Mouse (Mus musculus) lung, embryonic 15.5 days (tissue): ENCODE measurements around the gene Gstm6. TPM values are rescaled to one million over a fixed set of nuclear protein-coding genes. Genes with fewer than 3 reads are reported as not detected.

Experiments
- polyA plus RNA-seq: library from polyadenylated mRNA; unstranded; fragments of >200 nt; fragmentation: Nextera tagmentation; extraction: Ambion mirVana; gene quantifications from 2 replicates; pipeline ENCODE4 v1.2.1, GENCODE M21; 2015

Gstm6 gene
- polyA plus RNA-seq, 1 experiment from 2014 or later: 4.9 TPM

Other genes starting within 250 kb of the Gstm6 start
- 83.3 and 88.4 TPM in 2 replicates for gene Ahcyl1, start 247.2 kb downstream of the Gstm6 start, polyA plus RNA-seq
- 9.0 and 10.3 TPM in 2 replicates for gene Csf1, start 183.3 kb downstream of the Gstm6 start, polyA plus RNA-seq
- gene Eps8l3, start 66.5 kb downstream of the Gstm6 start, polyA plus RNA-seq: not detected in 2 replicates
- 116 and 127 TPM in 2 replicates for gene Gstm5, start 47.9 kb downstream of the Gstm6 start, polyA plus RNA-seq
- 12.2 and 12.7 TPM in 2 replicates for gene Gstm7, start 11.9 kb downstream of the Gstm6 start, polyA plus RNA-seq
- gene Gstm3, start 25.5 kb upstream of the Gstm6 start, polyA plus RNA-seq: 0.13 and 0.22 TPM in 2 replicates
- gene Gstm2, start 42.7 kb upstream of the Gstm6 start, polyA plus RNA-seq: 138 and 145 TPM in 2 replicates
- 62.7 and 66.4 TPM in 2 replicates for gene Gstm1, start 74.2 kb upstream of the Gstm6 start, polyA plus RNA-seq
- 16.7 TPM in 2 replicates for gene Gstm4, start 101.1 kb upstream of the Gstm6 start, polyA plus RNA-seq
- gene Ampd2, start 142.9 kb upstream of the Gstm6 start, polyA plus RNA-seq: 38.1 and 38.4 TPM in 2 replicates
- gene Gnat2, start 149.0 kb upstream of the Gstm6 start, polyA plus RNA-seq: 0.48 and 0.96 TPM in 2 replicates
- gene Gnai3, start 202.4 kb upstream of the Gstm6 start, polyA plus RNA-seq: 162 and 165 TPM in 2 replicates
- gene Gpr61, start 211.1 kb upstream of the Gstm6 start, polyA plus RNA-seq: 0.07 TPM in 1 of 2 replicates, not detected in the other
- 2.0 and 3.0 TPM in 2 replicates for gene Amigo1, start 242.6 kb upstream of the Gstm6 start, polyA plus RNA-seq